Mouse (Mus musculus) CH12.LX (cell line): ENCODE data around the gene Acd. TPM values are rescaled to one million over a fixed set of nuclear protein-coding genes. Genes with fewer than 3 reads are reported as not detected.

Experiments
- DNase-seq: peaks from one replicate; pipeline ENCODE4 v3.0.0-alpha.2; 2013; ENCODE audit errors: extremely low read depth
- H3K27ac ChIP-seq: 2 replicates; pipeline ENCODE4 v1.5.1; 2012; ENCODE audit warnings: low read depth, mild to moderate bottlenecking, control low read depth, moderate library complexity; ENCODE audit not compliant: insufficient read depth
- H3K27me3 ChIP-seq: replicated peaks from 2 replicates; pipeline ENCODE3; 2012; ENCODE audit warnings: inconsistent platforms
- H3K36me3 ChIP-seq, 2 experiments: replicated peaks in 1 of 2; 2 replicates each; pipeline versions ENCODE3 to v1.6.1; 2012; ENCODE audit warnings: inconsistent platforms in 1 of 2, low read length in 1 of 2, mild to moderate bottlenecking in 1 of 2, mixed read lengths in 1 of 2, moderate library complexity in 1 of 2; ENCODE audit not compliant: control insufficient read depth in 1 of 2, insufficient read depth in 1 of 2
- H3K4me1 ChIP-seq, 2 experiments: 2 replicates each; pipeline ENCODE4 v1.6.1; 2012; ENCODE audit warnings: inconsistent platforms in 1 of 2, moderate library complexity in 1 of 2; ENCODE audit not compliant: insufficient read depth in 2 of 2, control insufficient read depth in 1 of 2
- H3K4me2 ChIP-seq: 2 replicates; pipeline ENCODE4 v1.6.1; 2012; ENCODE audit warnings: low read depth, mild to moderate bottlenecking, control low read depth; ENCODE audit not compliant: poor library complexity, insufficient read depth, severe bottlenecking
- H3K4me3 ChIP-seq, 3 experiments: fragments of 150-350 bp in 1 of 3; sonication (generic) in 1 of 3; replicated peaks in 1 of 3; 2 replicates each; pipeline versions ENCODE3 to v1.5.1; 2011 to 2012; ENCODE audit warnings: low read depth in 2 of 3, low read length in 2 of 3, mild to moderate bottlenecking in 2 of 3, moderate library complexity in 2 of 3, control low read depth in 1 of 3, improper control_type of control experiment in 1 of 3, inconsistent platforms in 1 of 3, mixed read lengths in 1 of 3; ENCODE audit not compliant: poor library complexity in 1 of 3
- H3K79me2 ChIP-seq: replicated peaks from 2 replicates; pipeline ENCODE4 v1.6.1; 2012; ENCODE audit warnings: mild to moderate bottlenecking, moderate library complexity; ENCODE audit not compliant: control insufficient read depth, poor library complexity, insufficient read depth, severe bottlenecking; ENCODE audit errors: extremely low read depth
- H3K9ac ChIP-seq: 2 replicates; pipeline ENCODE4 v1.6.1; 2012; ENCODE audit warnings: low read depth, mild to moderate bottlenecking, control low read depth, moderate library complexity; ENCODE audit not compliant: insufficient read depth
- H3K9me3 ChIP-seq: replicated peaks from 2 replicates; pipeline ENCODE3; 2012; ENCODE audit warnings: low read length, inconsistent platforms, mixed read lengths
- ELF1 ChIP-seq: IDR thresholded peaks from 2 replicates; pipeline ENCODE4 v1.6.1; 2014; ENCODE audit warnings: low read depth, mild to moderate bottlenecking, inconsistent platforms, low read length, improper control_type of control experiment
- EP300 ChIP-seq: IDR thresholded peaks from 2 replicates; pipeline ENCODE4 v1.6.1; 2011; ENCODE audit warnings: low read length, improper control_type of control experiment
- ETS1 ChIP-seq: conservative IDR thresholded peaks from 2 replicates; pipeline ENCODE4 v1.6.1; 2012; ENCODE audit warnings: low read depth, mild to moderate bottlenecking, inconsistent platforms, low read length, improper control_type of control experiment, moderate library complexity
- GABPA ChIP-seq: IDR thresholded peaks from 2 replicates; pipeline ENCODE4 v1.6.1; 2012; ENCODE audit warnings: low read depth, low read length, improper control_type of control experiment, inconsistent platforms; ENCODE audit not compliant: insufficient replicate concordance
- HCFC1 ChIP-seq: IDR thresholded peaks from 2 replicates; pipeline ENCODE4 v1.6.1; 2012; ENCODE audit warnings: low read depth, mild to moderate bottlenecking, inconsistent platforms, low read length, improper control_type of control experiment
- JUND ChIP-seq: conservative IDR thresholded peaks from 2 replicates; pipeline ENCODE4 v1.6.1; 2011; ENCODE audit warnings: low read depth, low read length, improper control_type of control experiment
- KAT2A ChIP-seq: IDR thresholded peaks from 2 replicates; pipeline ENCODE4 v1.6.1; 2012; ENCODE audit warnings: low read length, improper control_type of control experiment, inconsistent platforms; ENCODE audit not compliant: insufficient replicate concordance
- MAX ChIP-seq: IDR thresholded peaks from 2 replicates; pipeline ENCODE4 v1.6.1; 2011; ENCODE audit warnings: low read length, improper control_type of control experiment
- MEF2A ChIP-seq: IDR thresholded peaks from 2 replicates; pipeline ENCODE4 v1.6.1; 2014; ENCODE audit warnings: low read depth, mild to moderate bottlenecking, inconsistent platforms, low read length, improper control_type of control experiment, borderline replicate concordance
- MXI1 ChIP-seq: IDR thresholded peaks from 2 replicates; pipeline ENCODE4 v1.6.1; 2011; ENCODE audit warnings: mild to moderate bottlenecking, low read depth, low read length, improper control_type of control experiment
- NELFE ChIP-seq: IDR thresholded peaks from 2 replicates; pipeline ENCODE4 v1.6.1; 2011; ENCODE audit warnings: low read depth, low read length, improper control_type of control experiment
- NRF1 ChIP-seq: IDR thresholded peaks from 2 replicates; pipeline ENCODE4 v1.6.1; 2014; ENCODE audit warnings: low read depth, mild to moderate bottlenecking, inconsistent platforms, low read length, improper control_type of control experiment, moderate library complexity
- RAD21 ChIP-seq: IDR thresholded peaks from 2 replicates; pipeline ENCODE4 v1.6.1; 2011; ENCODE audit warnings: low read depth, mild to moderate bottlenecking, low read length, improper control_type of control experiment, moderate library complexity
- SIN3A ChIP-seq: IDR thresholded peaks from 2 replicates; pipeline ENCODE4 v1.6.1; 2012; ENCODE audit warnings: low read length, improper control_type of control experiment, inconsistent platforms
- TBP ChIP-seq: conservative IDR thresholded peaks from 2 replicates; pipeline ENCODE4 v1.6.1; 2011; ENCODE audit warnings: low read depth, low read length, improper control_type of control experiment
- TCF12 ChIP-seq: IDR thresholded peaks from 2 replicates; pipeline ENCODE4 v1.6.1; 2014; ENCODE audit warnings: low read depth, mild to moderate bottlenecking, inconsistent platforms, low read length, improper control_type of control experiment
- UBTF ChIP-seq: IDR thresholded peaks from 2 replicates; pipeline ENCODE4 v1.6.1; 2012; ENCODE audit warnings: low read depth, mild to moderate bottlenecking, inconsistent platforms, low read length, improper control_type of control experiment, moderate library complexity
- USF2 ChIP-seq: conservative IDR thresholded peaks from 2 replicates; pipeline ENCODE4 v1.6.1; 2011; ENCODE audit warnings: low read depth, low read length, improper control_type of control experiment
- ZC3H11A ChIP-seq: IDR thresholded peaks from 2 replicates; pipeline ENCODE4 v1.6.1; 2012; ENCODE audit warnings: low read depth, mild to moderate bottlenecking, inconsistent platforms, low read length, improper control_type of control experiment
- ZKSCAN1 ChIP-seq: IDR thresholded peaks from 2 replicates; pipeline ENCODE4 v1.6.1; 2012; ENCODE audit warnings: low read depth, inconsistent platforms, low read length, improper control_type of control experiment, borderline replicate concordance
- ZMIZ1 ChIP-seq: IDR thresholded peaks from 2 replicates; pipeline ENCODE4 v1.6.1; 2012; ENCODE audit warnings: low read depth, mild to moderate bottlenecking, inconsistent platforms, low read length, improper control_type of control experiment
- ZNF384 ChIP-seq: IDR thresholded peaks from 2 replicates; pipeline ENCODE4 v1.6.1; 2012; ENCODE audit warnings: low read depth, low read length, improper control_type of control experiment, inconsistent platforms
- dilution Hi-C: fragments of 300-500 bp; cut with MboI; formaldehyde crosslinking; loops from 2 replicates; pipeline ENCODE4 v1.14.3; 2020; ENCODE audit warnings: low sequenced_read_pairs; ENCODE audit not compliant: extremely low pct_unique_long_range_greater_than_20kb, extremely low pct_ligation_motif_present
- in situ Hi-C: fragments of 300-500 bp; cut with MboI; formaldehyde crosslinking; loops from 3 replicates; pipeline ENCODE4 v1.14.3; 2019; ENCODE audit warnings: low sequenced_read_pairs, low pct_ligation_motif_present, low pct_unique_long_range_greater_than_20kb, mixed read lengths
- polyA plus RNA-seq: library from polyadenylated mRNA; unstranded; fragments of >175 nt; gene quantifications from 2 replicates; pipeline ENCODE4 v1.2.1, GENCODE M21; 2012; ENCODE audit warnings: low read depth; ENCODE audit not compliant: insufficient read length
- total RNA-seq, 2 experiments: library from RNA; depleted of rRNA; stranded (reverse); fragments of 300-350 nt in 1 of 2; fragments of >200 nt in 1 of 2; gene quantifications; 2 replicates each; pipeline ENCODE4 v1.2.3; 2012 to 2014

Gene Acd
- total and polyA plus RNA-seq, 3 experiments: 5.2 to 40.0 (median 11.9) TPM

- Histone ChIP-seq H3K9ac (no peak overlapping the region), H3K79me2 (no peaks in the 10 kb centered on the region), H3K9me3 (peaks cover 8% of the 10 kb centered on the region), H3K4me3 (no peak overlapping the region), H3K4me1 (peaks cover 0 to 11% of the 10 kb centered on the region in 2 experiments; a peak in 2 of 4 replicates), H3K27me3 (no peaks in the 10 kb centered on the region), H3K36me3 (peaks cover 89 to 100% of the 10 kb centered on the region in 2 experiments), H3K4me2 (no peak overlapping the region), H3K27ac (no peak overlapping the region)
- dilution Hi-C loops (no loop called here), in situ Hi-C loops (no loop called here)
- TF ChIP-seq SIN3A (no peak), ZC3H11A (no peak)
- DNase-seq: no peak
These were observed 8.3 kb downstream of the Acd start for GRCm38 (mm10) chr8:105692449-105693182.

- dilution Hi-C loops (no loop called here), in situ Hi-C loops (no loop called here)
- Histone ChIP-seq H3K27ac (no peak overlapping the region), H3K27me3 (no peaks in the 10 kb centered on the region), H3K9ac (no peak overlapping the region), H3K79me2 (no peaks in the 10 kb centered on the region), H3K4me1 (peaks cover 2 to 24% of the 10 kb centered on the region in 2 experiments; a peak in 2 of 4 replicates), H3K4me2 (no peak overlapping the region), H3K4me3 (no peak overlapping the region), H3K36me3 (peaks cover 73 to 89% of the 10 kb centered on the region in 2 experiments), H3K9me3 (peaks cover 8% of the 10 kb centered on the region)
- DNase-seq: no peak
- TF ChIP-seq NELFE (no peak), ZMIZ1 (no peak), HCFC1 (no peak), MAX (no peak), ETS1 (no peak), KAT2A (no peak), MXI1 (no peak), GABPA (no peak), USF2 (no peak), ZNF384 (no peak), TCF12 (no peak), EP300 (no peak), TBP (no peak), ZKSCAN1 (no peak), JUND (no peak), NRF1 (no peak), MEF2A (no peak), RAD21 (no peak), ELF1 (no peak), UBTF (no peak)
These were observed 9.9 kb downstream of the Acd start for GRCm38 (mm10) chr8:105690978-105691377.
